Mouse (Mus musculus): Measurements from ENCODE around the gene Slc4a2.

DNA sequence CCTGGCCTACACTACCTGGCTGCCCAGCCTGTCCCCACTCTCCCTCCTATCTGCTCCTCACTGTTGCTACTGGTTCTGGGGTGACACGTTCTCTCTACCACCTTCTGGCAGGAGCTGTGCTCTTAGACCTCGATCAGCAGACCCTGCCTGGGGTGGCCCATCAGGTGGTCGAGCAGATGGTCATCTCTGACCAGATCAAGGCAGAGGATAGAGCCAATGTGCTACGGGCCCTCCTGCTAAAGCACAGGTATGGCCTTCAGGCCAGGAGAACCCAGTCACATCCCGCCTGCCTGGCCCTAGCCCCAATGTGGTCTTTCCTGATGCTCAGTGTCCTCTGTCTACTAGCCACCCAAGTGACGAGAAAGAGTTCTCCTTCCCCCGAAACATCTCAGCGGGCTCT is 10.4 kb downstream of the Slc4a2 start:
- TF ChIP-seq EP300 (IDR thresholded peaks at IDR 0.05; ENCODE audit: low read depth) (no peak), CTCF (IDR thresholded peaks at IDR 0.05; ENCODE audit: low read depth) (no peak)

Data from liver, postnatal 0 days (tissue).